Mouse (Mus musculus): ENCODE results near the gene Mcat.
A peak's percentile ranks its signal among the peaks of the same experiment; 100 is the strongest.

- TF ChIP-seq CTCF (IDR thresholded peaks at IDR 0.05; ENCODE audit: low read depth, low read length) (no peak), POLR2A (IDR thresholded peaks at IDR 0.05; ENCODE audit: insufficient read depth, low read length) (peak; percentile 42)
Observed at GRCm38 (mm10) chr15:83555161-83555974, 8.2 kb downstream of the Mcat start.

Data from ES-Bruce4 (cell line).